Mouse (Mus musculus) left cerebral cortex, adult 8-10 months (tissue): ENCODE data around the gene Dpp4. TPM values are rescaled to one million over a fixed set of nuclear protein-coding genes. Genes with fewer than 3 reads are reported as not detected.
A peak's percentile ranks its signal among the peaks of the same experiment; 100 is the strongest.

Experiments used
- DNase-seq, 2 experiments: peaks; one replicate each; pipeline ENCODE4 v3.0.0; 2022; ENCODE audit warnings: low spot score in 2 of 2
- total RNA-seq, 4 experiments: library from RNA; stranded (reverse); gene quantifications; 2 replicates each; pipeline ENCODE4 v1.2.4; 2022

Dpp4 gene
- total RNA-seq, 4 experiments from 2014 or later = 1.9 to 3.3 (median 2.6) TPM

GRCm38 (mm10) chr2:62363606-62364005 lies 48.4 kb downstream of the Dpp4 start:
- DNase-seq = no peak

GRCm38 (mm10) chr2:62362211-62362610 lies 49.8 kb downstream of the Dpp4 start:
- no peak for DNase-seq

DNA sequence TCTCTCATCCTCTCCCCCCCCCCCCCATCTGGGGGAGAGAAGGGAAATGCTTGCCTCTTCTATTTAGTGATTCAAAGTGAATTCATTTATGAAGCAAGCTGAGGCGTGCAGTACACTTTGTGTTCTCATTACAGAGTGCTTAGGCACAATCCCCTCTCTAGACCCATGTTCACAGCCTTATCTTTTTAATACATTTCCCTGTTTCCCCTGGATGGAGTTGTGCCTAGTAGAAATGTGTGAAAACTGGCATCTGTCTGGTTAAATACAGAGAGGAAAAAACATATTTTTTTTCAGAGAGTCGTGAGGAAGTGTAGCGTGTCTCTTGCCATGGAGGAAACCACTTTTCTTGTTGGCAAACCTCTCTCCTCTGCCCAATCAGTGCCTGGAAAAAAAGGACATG lies 50.5 kb downstream of the Dpp4 start:
- DNase-seq = no peak

DNA sequence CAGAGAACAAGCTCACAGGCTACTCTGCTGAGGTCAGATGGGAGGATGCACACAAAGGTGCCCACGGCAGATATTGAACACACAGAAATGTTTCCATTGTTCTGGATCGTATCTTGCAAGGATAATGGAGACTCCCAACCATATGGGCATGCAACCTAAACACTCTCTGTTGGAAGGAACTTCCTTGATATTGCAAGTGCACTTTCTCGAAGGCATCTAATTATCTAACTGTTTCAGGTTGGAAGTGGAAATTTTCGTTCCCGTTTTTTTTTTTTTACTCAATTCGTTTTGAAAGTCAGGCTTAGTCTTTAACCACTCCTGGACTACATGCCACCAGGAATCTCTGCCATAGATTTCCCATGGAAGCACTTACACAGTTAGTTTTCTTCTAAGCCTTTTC lies 51.2 kb downstream of the Dpp4 start:
- DNase-seq = no peak

DNA sequence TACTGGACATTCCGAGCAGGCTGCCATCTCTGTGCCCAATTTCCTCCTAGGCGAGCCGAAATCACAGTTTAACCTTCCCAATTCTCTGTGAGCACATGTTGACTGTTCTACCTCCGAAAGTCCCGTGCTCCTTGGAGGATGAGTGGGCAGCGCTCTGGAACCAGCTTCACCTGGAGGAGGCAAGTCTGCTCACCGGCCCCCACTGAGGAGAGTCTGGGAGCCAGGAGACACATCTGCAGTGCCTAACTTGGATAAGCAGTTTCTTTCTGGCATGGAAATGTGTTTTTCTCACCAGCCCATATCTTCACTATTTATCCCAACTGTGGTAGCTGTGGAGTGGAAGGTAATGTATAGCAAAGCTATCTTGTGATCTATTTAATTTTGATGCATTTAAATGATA lies 54.8 kb downstream of the Dpp4 start:
- peak in 1 of 2 experiments; percentile 65 for DNase-seq

GRCm38 (mm10) chr2:62356606-62357005 lies 55.4 kb downstream of the Dpp4 start:
- DNase-seq = no peak

DNA sequence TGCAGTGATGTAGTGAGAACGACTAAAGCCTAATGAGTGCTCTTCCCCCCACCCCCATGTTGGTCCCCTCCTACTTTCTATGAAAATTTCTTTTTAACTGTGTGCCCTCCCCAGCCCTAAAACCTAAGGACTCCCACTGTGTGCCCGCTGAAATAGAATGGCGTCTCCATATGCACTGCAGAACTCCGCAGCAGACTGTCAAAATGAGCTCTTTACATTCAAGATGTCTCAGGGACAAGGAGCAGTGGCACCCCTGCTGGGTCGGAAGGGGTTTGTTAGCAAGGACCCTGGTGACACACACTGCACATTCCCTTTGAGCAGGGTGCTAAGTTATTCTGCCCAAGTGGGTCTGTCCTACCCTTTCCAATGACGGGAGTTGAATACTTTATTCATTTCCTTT lies 56.3 kb downstream of the Dpp4 start:
- DNase-seq = no peak

GRCm38 (mm10) chr2:62352035-62352434 lies 60.0 kb downstream of the Dpp4 start:
- no peak for DNase-seq

DNA sequence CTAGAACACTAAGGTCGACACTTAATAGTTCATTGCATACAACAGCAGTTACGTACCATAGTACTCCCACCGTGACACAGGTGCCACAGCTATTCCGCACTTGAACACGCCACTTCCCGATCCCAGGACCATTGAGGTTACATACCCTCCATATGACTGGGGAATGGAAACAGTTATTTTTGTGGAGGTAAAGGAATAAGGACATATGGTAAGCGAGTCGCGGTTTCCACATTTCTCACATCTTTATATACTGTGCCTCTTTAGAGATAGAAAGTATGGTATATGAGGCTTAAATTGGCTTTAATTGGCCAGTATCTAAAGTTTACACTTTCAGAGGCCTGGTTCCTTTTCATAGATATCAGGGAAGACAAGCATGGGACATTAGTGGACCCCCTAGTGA lies 64.3 kb downstream of the Dpp4 start:
- no peak for DNase-seq

DNA sequence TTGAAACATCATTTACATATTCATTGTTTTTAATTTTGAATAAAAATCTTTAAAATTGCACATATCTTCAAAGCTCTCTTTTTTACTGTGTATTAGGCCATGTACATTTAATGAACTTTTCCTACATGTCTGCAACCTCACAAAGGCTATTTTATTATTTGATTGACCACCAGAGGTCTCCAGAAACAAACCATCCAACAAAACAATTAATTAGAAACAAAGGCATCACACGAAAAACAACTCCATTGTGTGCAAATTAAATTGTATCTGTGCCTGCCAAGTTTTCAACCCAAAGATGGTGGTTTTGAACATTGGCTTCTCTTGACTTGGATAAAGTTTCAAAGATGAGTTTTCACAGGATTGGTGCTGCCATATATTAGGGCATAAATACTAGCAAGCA lies 65.3 kb downstream of the Dpp4 start:
- DNase-seq = no peak

DNA sequence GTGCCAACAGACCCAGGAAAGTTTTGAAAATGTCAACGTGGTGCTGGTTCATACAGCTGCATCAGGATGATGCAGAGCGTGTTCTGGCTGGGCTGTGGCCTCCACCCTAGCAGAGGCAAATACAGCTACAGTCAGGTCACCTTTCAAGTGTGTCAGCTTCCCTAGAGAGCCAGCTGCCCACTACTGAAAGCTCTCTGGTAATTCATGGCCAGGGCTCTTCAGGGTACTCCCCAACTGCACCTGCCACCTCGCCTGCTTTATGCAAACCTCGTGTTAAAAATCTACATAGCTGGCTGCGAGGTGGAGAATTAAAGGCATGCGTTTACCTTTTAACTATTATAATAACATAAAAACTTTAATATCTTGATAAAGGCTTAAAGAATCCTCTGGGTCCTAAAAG lies 67.7 kb downstream of the Dpp4 start:
- no peak for DNase-seq

GRCm38 (mm10) chr2:62341734-62342128 lies 70.3 kb downstream of the Dpp4 start:
- DNase-seq = peak in 1 of 2 experiments; percentile 65

GRCm38 (mm10) chr2:62341061-62341733 lies 70.8 kb downstream of the Dpp4 start:
- no peak for DNase-seq

DNA sequence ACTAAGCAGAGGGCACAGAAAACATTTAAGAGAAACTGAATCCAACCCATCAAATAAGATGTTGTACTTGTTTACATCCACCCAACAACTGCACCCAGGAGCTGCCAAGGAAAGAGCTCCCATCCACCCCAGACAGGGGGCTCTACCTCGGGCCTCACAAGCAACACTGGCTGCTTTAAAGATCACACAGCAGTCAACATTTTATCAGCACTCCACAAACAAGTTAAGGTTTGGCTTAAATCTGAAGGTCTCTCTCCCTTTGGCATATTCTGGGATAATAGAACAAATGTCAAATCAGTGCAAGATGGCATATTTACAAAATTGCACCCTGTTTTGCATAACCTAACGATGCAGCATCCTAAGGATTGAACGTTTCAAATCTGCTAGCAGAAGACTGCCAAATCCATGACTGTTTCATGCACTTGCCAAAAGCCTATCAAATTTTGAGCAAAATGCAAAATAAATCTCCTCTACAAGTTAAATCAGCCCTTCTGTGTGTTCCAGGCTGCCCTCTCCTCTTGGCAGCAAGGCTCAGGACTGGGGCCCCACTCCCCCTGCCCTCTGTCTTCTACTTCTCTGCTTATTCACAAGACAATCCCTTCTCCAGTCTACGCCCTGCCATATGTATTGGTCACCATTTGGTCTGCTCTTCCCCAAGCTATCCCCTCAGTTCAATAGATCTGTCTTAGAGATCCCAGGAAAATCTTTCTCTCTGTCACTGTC lies 72.6 kb downstream of the Dpp4 start:
- DNase-seq = no peak

DNA sequence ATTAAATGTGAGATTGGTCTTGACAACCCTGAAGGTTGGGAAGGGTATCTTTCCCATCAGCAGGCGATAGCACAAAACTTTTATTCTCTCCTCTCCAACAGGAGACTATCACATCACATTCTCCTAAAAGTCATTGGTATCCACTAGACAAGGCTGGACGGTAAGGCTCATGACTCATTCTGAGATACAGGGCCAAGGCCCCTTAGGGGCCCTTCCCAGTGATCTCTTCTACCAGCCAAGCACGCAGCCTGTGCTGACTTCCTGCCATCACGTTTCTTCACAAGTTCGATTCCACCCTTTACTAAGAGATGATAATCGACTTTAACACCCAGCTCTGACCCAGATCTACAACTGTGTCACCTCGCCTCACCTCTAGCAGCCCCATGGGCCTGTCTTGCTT lies 74.9 kb downstream of the Dpp4 start:
- no peak for DNase-seq

GRCm38 (mm10) chr2:62334397-62335243 lies 77.4 kb downstream of the Dpp4 start:
- no peak for DNase-seq

DNA sequence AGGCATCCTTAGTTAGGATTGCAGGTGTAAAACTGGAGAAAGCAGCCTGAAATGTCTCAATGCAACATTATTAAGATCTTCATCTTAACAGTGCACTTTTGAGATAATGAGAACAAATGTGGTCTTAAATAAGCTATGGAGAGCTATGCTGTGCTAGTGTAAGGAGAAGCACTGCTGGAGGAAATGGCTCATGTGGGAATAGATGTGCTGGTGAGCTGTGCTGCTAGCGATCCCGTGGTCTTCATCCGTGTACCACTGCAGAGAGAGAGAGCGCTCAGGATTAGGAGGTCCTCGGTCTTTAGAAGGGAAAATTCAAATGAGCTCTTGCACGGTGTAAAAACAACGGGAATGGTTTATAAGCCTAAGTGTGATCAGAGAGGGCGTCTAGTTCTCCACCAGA lies 79.6 kb downstream of the Dpp4 start:
- DNase-seq = no peak

DNA sequence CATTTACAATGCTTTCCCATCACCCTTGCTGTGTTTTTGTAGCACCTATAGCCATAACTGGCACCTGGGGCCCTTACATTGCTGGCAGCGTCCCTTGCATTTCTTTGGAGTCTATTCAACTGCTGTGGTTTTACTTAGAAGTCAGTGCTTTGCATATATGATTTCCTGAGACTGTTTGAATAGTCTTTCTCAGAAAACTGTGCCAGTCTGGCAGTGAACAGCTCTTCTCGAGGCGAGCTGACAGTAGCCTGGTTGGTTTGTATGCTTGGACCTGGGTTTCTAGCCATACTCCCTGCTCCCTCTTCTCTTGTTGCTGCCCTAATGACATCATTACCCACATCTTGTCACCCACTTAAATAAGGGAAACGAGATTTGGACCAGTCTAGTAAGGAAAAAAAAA lies 80.1 kb downstream of the Dpp4 start:
- DNase-seq = no peak

GRCm38 (mm10) chr2:62325388-62325787 lies 86.6 kb downstream of the Dpp4 start:
- DNase-seq = no peak

DNA sequence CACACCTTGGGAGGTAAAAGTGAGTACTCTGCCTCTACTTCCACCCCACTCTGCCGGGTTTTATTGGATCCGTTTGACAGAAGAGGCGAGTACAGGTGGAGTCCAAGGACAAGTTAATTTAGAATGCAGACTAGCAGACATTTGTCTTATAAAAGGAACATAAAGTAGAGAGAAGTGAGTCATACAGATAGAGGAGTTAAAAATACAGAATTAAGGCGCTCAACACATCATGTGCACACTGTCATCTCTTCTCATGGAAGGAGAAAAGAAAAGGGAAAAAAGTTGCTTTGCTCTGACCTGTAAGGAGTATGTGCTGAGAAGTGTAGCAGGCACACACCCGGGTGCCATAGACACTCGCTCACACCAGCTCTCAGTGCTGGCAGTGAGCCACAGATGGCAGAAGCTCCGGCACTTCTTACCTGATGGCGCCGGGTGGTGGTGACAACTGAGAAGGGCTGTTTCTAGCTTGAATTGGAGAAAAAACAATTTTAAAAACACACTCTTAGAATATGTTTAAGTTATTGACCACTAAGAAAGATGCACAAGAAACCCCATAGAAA lies 88.9 kb downstream of the Dpp4 start:
- peak in 1 of 2 experiments; percentile 50 for DNase-seq

DNA sequence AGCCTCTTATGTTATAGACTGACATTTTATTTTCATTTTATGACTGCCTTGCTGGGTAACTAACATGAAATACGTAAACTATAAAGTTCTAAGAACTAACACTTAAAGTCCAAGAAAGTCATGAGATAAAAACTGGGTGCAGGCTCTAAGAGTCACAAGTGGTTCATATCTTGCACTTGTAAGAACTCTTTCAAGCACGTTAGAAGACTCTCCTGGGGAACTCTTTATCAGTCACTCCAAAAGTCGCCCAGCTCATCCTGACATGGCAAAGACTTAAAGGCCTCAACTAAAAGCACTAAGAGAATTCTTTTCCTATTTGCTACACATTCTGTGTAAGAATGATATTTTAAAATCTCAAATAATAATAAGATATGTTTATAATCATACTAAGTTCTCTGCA lies 92.5 kb downstream of the Dpp4 start:
- DNase-seq = no peak

- DNase-seq = no peak
Observed at GRCm38 (mm10) chr2:62316930-62317329, 95.1 kb downstream of the Dpp4 start.
